Mouse (Mus musculus): ENCODE results near the gene Tmem9b. TPM values are rescaled to one million over a fixed set of nuclear protein-coding genes. Genes with fewer than 3 reads are reported as not detected.

The Tmem9b gene
- polyA plus RNA-seq, 1 experiment from 2014 or later, result 149 TPM

DNA sequence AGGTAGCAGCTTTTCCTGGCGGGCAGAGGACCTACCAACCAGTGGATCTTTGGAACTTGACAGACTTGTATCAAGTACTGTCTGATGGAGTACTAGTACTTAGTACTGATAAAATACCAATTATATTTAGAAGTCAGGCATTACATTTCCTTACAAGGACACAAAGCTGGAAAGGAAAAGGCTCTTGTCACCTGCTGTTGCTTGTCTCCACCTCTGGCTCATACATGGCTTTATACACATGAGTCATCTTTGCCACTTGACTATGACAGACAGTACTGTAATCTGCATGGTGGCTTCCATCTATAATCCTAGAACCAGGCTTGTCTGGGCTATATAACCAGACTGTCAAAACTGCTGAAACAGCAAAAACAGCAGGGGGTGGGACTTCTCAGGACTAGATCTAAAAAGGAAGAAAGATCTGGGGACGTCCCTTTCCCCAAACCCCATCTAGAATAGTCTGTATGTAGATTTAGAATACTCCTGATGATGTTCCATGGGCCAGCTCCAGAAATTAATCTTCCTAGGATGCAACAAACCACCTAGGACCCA lies 39.2 kb downstream of the Tmem9b start:
- Histone ChIP-seq H3K4me1 (replicated peaks; ENCODE audit: control insufficient read depth, insufficient read depth, low read length) (no peaks in the 10 kb centered on the region), H3K27me3 (ENCODE audit: control insufficient read depth, insufficient read depth, low read length) (no peaks in the 10 kb centered on the region), H3K4me3 (replicated peaks; ENCODE audit: low read length) (no peak overlapping the region), H3K9ac (no peak overlapping the region), H3K36me3 (replicated peaks; ENCODE audit: control insufficient read depth, insufficient read depth) (peaks cover 23% of the 10 kb centered on the region), H3K4me2 (replicated peaks) (no peak overlapping the region), H3K27ac (no peak overlapping the region), H3K9me3 (ENCODE audit: control insufficient read depth, low read length) (no peaks in the 10 kb centered on the region)
- ATAC-seq (ENCODE audit: low FRiP score) (no peak), DNase-seq (ENCODE audit: low spot score) (no peak)
- WGBS, result 87% methylated on average over 2 of the region's 2 CpGs

DNA sequence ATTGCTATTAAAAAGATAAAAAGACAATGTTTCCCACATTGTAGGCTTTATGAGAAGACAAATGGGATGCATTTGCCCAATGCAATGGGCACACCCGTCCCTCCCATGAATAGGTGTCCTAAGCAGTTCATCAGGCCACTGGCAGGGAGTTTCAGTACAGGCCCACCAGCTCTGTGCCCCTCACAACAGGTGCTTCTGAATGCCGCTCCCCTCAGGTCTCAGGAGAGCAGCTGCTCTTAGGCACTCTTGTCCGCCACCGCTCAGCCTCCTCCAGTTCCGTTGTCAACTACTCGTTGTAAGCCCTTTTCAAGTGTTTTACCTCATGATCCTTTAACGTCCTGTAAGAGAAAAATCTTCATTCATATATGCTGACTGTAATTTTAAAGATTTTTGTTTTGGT lies 40.5 kb downstream of the Tmem9b start:
- ATAC-seq (ENCODE audit: low FRiP score), result no peak

DNA sequence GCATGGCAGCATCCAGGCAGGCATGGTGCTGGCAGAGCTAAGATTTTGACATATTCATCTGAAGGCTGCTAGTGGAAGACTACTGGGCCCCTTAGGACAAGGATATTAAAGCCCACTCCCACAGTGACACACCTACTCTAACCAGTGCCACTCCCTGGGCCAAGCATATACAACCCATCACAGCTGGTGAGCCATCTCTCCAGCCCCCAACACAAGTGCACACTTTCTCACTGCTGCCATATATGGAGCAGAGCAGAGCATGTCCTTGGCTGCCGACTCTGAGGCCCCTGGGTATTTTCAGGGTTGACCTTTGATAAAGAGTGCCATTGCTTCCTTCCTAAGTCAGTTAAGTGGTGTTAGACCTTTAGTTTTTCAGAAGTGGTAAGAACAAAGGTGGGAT lies 42.6 kb downstream of the Tmem9b start:
- WGBS, result 88% methylated on average over 1 of the region's 1 CpGs

More for the DNA sequence above, 40.5 kb downstream of the Tmem9b start:
- no peaks in the 10 kb centered on the region for H3K9me3 ChIP-seq (ENCODE audit: control insufficient read depth, low read length)
- peaks cover 23% of the 10 kb centered on the region for H3K36me3 ChIP-seq (replicated peaks; ENCODE audit: control insufficient read depth, insufficient read depth)
- no peak for DNase-seq (ENCODE audit: low spot score)
- H3K27ac ChIP-seq, result no peak overlapping the region
- H3K9ac ChIP-seq, result no peak overlapping the region
- no peaks in the 10 kb centered on the region for H3K4me1 ChIP-seq (replicated peaks; ENCODE audit: control insufficient read depth, insufficient read depth, low read length)
- no peaks in the 10 kb centered on the region for H3K27me3 ChIP-seq (ENCODE audit: control insufficient read depth, insufficient read depth, low read length)
- no peak overlapping the region for H3K4me2 ChIP-seq (replicated peaks)
- 90% methylated on average over 7 of the region's 7 CpGs for WGBS
- H3K4me3 ChIP-seq (replicated peaks; ENCODE audit: low read length), result no peak overlapping the region

DNA sequence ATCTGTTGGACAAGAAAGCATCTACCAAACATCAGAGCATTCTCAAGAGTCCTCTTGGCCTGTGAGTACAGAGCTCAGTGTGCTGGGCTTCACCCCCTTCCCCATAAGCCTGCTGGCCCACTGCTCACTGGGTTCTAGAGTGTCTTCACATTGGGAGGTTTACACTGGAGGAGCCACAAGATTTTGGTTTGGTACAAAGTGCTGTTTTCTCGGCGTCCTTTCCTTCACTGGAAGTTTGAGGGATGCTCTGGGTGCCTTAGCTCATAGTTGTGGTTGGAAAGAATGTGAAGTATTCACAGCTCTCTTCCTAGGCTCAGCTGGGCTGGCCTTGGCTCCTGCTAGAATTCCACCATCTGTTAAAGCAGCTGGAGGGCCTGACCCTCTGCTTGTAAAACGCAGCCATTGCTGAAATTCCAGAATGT lies 43.7 kb downstream of the Tmem9b start:
- 76% methylated on average over 3 of the region's 3 CpGs for WGBS
- no peaks in the 10 kb centered on the region for H3K4me1 ChIP-seq (replicated peaks; ENCODE audit: control insufficient read depth, insufficient read depth, low read length)
- no peak for DNase-seq (ENCODE audit: low spot score)

More for the DNA sequence above, 42.6 kb downstream of the Tmem9b start:
- peaks cover 23% of the 10 kb centered on the region for H3K36me3 ChIP-seq (replicated peaks; ENCODE audit: control insufficient read depth, insufficient read depth)
- ATAC-seq (ENCODE audit: low FRiP score), result no peak
- no peak overlapping the region for H3K27ac ChIP-seq
- no peaks in the 10 kb centered on the region for H3K4me1 ChIP-seq (replicated peaks; ENCODE audit: control insufficient read depth, insufficient read depth, low read length)
- no peaks in the 10 kb centered on the region for H3K27me3 ChIP-seq (ENCODE audit: control insufficient read depth, insufficient read depth, low read length)
- DNase-seq (ENCODE audit: low spot score), result no peak
- H3K9me3 ChIP-seq (ENCODE audit: control insufficient read depth, low read length), result no peaks in the 10 kb centered on the region
- H3K9ac ChIP-seq, result no peak overlapping the region
- no peak overlapping the region for H3K4me3 ChIP-seq (replicated peaks; ENCODE audit: low read length)
- no peak overlapping the region for H3K4me2 ChIP-seq (replicated peaks)

DNA sequence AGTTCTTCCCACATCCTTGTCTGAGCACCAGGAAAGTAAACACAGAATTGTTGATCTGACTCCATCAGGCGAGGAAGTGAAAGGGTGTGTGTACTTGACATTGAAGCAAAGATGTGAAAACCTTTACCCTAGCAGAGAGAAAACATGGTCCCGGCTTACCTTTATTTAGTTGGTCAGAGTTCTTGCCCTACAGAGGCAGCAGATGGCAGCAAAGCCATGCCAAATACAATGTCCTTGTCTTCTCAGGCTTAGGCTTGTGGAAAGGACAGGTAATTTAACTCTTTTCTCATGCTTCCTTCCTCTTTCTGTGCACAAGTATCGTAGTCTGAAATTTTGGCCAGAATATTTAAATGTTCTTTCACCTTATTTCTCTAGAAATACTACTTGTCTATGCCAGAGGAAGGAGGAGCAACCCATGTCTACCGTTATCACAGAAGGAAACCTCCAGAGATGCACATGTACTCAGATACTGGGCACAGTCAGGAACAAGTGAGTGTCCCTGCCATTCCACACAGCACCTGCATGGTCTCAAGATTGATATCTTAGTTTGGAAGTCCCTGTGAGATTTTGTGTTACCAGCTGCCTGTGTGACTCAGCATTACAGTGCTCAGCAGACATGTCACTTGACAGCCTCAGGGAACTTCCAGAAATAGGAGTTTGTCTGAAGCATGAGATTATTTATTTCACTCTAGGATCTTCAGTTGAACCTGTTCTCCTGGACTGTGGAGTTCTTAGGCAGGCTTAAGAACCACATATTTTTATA lies 45.5 kb downstream of the Tmem9b start:
- H3K9me3 ChIP-seq (ENCODE audit: control insufficient read depth, low read length), result no peaks in the 10 kb centered on the region
- H3K4me3 ChIP-seq (replicated peaks; ENCODE audit: low read length), result no peak overlapping the region
- no peaks in the 10 kb centered on the region for H3K27me3 ChIP-seq (ENCODE audit: control insufficient read depth, insufficient read depth, low read length)
- H3K4me1 ChIP-seq (replicated peaks; ENCODE audit: control insufficient read depth, insufficient read depth, low read length), result no peaks in the 10 kb centered on the region; the same call in 1 of the 2 replicates
- ATAC-seq (ENCODE audit: low FRiP score), result no peak
- H3K9ac ChIP-seq, result no peak overlapping the region
- DNase-seq (ENCODE audit: low spot score), result peak; percentile 76
- peaks cover 12% of the 10 kb centered on the region for H3K36me3 ChIP-seq (replicated peaks; ENCODE audit: control insufficient read depth, insufficient read depth)
- H3K4me2 ChIP-seq (replicated peaks), result no peak overlapping the region
- whole genome bisulfite sequencing, result 53% methylated on average over 4 of the region's 4 CpGs
- H3K27ac ChIP-seq, result no peak overlapping the region

More for the DNA sequence above, 43.7 kb downstream of the Tmem9b start:
- Histone ChIP-seq H3K9me3 (ENCODE audit: control insufficient read depth, low read length) (no peaks in the 10 kb centered on the region), H3K27me3 (ENCODE audit: control insufficient read depth, insufficient read depth, low read length) (no peaks in the 10 kb centered on the region), H3K4me2 (replicated peaks) (no peak overlapping the region), H3K36me3 (replicated peaks; ENCODE audit: control insufficient read depth, insufficient read depth) (peaks cover 23% of the 10 kb centered on the region), H3K4me3 (replicated peaks; ENCODE audit: low read length) (no peak overlapping the region), H3K9ac (no peak overlapping the region), H3K27ac (no peak overlapping the region)
- no peak for ATAC-seq (ENCODE audit: low FRiP score)

DNA sequence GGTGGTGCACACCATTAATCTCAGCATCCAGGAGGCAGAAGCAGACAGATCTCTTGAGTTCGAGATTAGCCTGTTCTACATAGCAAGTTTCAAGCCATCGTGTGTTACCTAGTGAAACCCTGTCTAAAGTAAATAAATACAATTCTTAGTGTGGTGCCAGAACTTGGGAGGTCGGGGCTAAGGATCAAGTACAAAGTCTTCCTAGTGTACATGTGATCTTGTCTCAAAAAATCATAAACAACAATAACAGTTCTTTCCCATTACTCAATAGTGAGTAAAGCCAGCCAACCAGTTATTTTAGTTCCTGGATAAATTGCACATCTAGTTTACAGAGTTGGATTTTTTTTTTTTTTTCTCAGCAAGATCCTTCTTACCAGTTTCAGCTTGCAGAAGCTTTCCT lies 48.2 kb downstream of the Tmem9b start:
- Histone ChIP-seq H3K27ac (no peak overlapping the region), H3K9me3 (ENCODE audit: control insufficient read depth, low read length) (no peaks in the 10 kb centered on the region), H3K4me3 (replicated peaks; ENCODE audit: low read length) (peak overlapping the region; percentile 59), H3K9ac (no peak overlapping the region), H3K4me1 (replicated peaks; ENCODE audit: control insufficient read depth, insufficient read depth, low read length) (no peaks in the 10 kb centered on the region; the same call in 1 of the 2 replicates), H3K4me2 (replicated peaks) (peak overlapping the region; percentile 74), H3K27me3 (ENCODE audit: control insufficient read depth, insufficient read depth, low read length) (no peaks in the 10 kb centered on the region), H3K36me3 (replicated peaks; ENCODE audit: control insufficient read depth, insufficient read depth) (peaks cover 7% of the 10 kb centered on the region)
- 74% methylated on average over 3 of the region's 3 CpGs for WGBS
- DNase-seq (ENCODE audit: low spot score) (no peak), ATAC-seq (ENCODE audit: low FRiP score) (no peak)

DNA sequence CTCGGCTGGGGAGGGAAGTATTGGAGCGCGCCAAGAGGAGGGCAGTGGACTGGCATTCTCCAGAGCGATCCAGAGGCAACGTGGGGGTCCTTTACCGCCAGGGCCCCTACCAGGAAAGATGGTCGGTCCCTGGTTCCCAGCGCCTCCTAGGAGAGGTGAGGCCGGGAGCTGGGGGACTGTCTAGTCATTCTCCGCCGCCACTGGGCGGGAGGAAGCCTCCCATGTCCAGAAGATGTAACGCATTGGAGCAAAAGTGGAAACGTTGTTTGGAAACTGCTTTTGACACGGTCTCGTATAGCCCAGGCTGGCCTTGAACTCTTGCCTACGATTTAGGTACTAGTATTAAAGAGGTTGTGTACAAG lies 48.7 kb downstream of the Tmem9b start:
- no peak for DNase-seq (ENCODE audit: low spot score)
- Histone ChIP-seq H3K27me3 (ENCODE audit: control insufficient read depth, insufficient read depth, low read length) (no peaks in the 10 kb centered on the region), H3K4me2 (replicated peaks) (peak overlapping the region; percentile 74), H3K36me3 (replicated peaks; ENCODE audit: control insufficient read depth, insufficient read depth) (peaks cover 3% of the 10 kb centered on the region), H3K4me1 (replicated peaks; ENCODE audit: control insufficient read depth, insufficient read depth, low read length) (no peaks in the 10 kb centered on the region; the same call in 1 of the 2 replicates), H3K27ac (peak overlapping the region; percentile 55), H3K4me3 (replicated peaks; ENCODE audit: low read length) (peak overlapping the region; percentile 59), H3K9ac (peak overlapping the region; percentile 63), H3K9me3 (ENCODE audit: control insufficient read depth, low read length) (no peaks in the 10 kb centered on the region)
- ATAC-seq (ENCODE audit: low FRiP score), result no peak; the same call in 1 of the 2 replicates
- WGBS, result 1% methylated on average over 16 of the region's 17 CpGs

DNA sequence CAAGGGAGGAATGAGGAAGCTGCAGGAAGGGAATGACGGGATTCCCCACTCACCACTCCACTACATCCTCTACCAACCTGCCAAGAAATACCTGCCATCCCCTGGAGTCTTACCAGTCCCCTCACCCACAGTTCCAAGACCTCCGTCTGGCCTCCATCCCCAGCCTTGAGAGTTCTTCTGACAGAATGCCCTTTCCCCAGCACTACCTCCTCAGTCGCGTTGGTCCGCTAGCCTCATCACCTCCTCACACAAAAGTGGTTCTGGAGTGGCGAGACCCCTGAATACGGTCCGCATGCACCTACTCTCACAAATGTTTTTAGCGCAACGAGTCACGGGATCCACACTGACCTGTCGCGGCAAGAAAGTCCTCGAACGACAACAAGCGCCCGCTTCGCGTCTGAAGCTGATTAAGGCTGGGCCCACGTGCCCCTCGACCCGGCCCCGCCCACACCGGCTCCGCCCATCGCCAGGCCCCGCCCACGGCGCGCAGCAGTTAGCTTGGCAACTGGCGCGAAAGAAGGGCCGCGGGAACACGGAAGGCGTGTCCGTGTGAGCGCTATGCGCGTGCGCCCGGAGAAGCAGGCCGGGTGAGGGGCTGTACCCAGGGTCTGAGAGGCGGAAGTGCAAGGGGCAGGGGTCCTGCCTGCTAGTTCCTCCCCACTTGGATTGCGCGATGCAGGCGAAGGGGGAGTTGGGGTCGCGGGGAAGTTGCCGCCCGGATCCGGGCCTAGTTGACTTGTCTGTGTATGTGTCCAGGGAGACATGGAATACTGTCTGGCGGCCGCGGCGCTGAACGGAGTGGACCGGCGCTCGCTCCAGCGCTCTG lies 49.3 kb downstream of the Tmem9b start, which contains the start of the genes St5 and Akip1:
Gene St5, minus strand, starts transcription at position 416 of the 826 bp plus-strand sequence.
Gene Akip1, plus strand, starts transcription at position 501 of the 826 bp plus-strand sequence.
- no peaks in the 10 kb centered on the region for H3K36me3 ChIP-seq (replicated peaks; ENCODE audit: control insufficient read depth, insufficient read depth)
- under 1% methylated on average over 60 of the region's 61 CpGs for WGBS
- H3K27me3 ChIP-seq (ENCODE audit: control insufficient read depth, insufficient read depth, low read length), result no peaks in the 10 kb centered on the region
- peak; percentile 96 for ATAC-seq (ENCODE audit: low FRiP score)
- H3K4me3 ChIP-seq (replicated peaks; ENCODE audit: low read length), result peak within 1 kb of the TSS; percentile 59
- no peaks in the 10 kb centered on the region for H3K9me3 ChIP-seq (ENCODE audit: control insufficient read depth, low read length)
- peak; percentile 92 for DNase-seq (ENCODE audit: low spot score)
- peak within 1 kb of the TSS; percentile 55 for H3K27ac ChIP-seq
- peak within 1 kb of the TSS; percentile 63 for H3K9ac ChIP-seq
- no peaks in the 10 kb centered on the region; the same call in 1 of the 2 replicates for H3K4me1 ChIP-seq (replicated peaks; ENCODE audit: control insufficient read depth, insufficient read depth, low read length)
- H3K4me2 ChIP-seq (replicated peaks), result peak within 1 kb of the TSS; percentile 74

DNA sequence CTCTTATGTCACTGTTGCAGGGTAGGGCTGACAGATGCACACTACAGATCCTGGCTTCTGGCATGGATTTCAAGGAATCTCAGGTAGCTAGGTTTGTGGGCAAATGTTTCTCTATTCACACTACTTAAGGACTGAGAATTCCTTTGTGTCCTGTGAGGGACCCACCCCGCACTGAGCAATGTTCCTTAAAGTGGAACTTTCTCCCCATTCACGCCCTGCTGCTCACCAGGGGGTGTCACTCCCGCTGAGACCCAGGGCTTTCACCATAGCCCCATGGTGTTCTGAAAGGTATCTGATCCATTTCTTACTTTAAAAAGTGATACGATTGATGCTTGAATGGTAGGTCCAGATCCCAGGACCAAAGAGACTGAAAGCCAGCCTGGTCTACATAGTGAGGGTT lies 50.0 kb downstream of the Tmem9b start:
- H3K4me2 ChIP-seq (replicated peaks), result peak overlapping the region; percentile 74
- no peaks in the 10 kb centered on the region for H3K27me3 ChIP-seq (ENCODE audit: control insufficient read depth, insufficient read depth, low read length)
- H3K9me3 ChIP-seq (ENCODE audit: control insufficient read depth, low read length), result no peaks in the 10 kb centered on the region
- H3K36me3 ChIP-seq (replicated peaks; ENCODE audit: control insufficient read depth, insufficient read depth), result no peaks in the 10 kb centered on the region
- H3K4me3 ChIP-seq (replicated peaks; ENCODE audit: low read length), result peak overlapping the region; percentile 59
- H3K27ac ChIP-seq, result no peak overlapping the region
- 35% methylated on average over 4 of the region's 4 CpGs for WGBS
- peak; percentile 1; the same call in 1 of the 2 replicates for ATAC-seq (ENCODE audit: low FRiP score)
- DNase-seq (ENCODE audit: low spot score), result no peak
- H3K4me1 ChIP-seq (replicated peaks; ENCODE audit: control insufficient read depth, insufficient read depth, low read length), result no peaks in the 10 kb centered on the region; the same call in 1 of the 2 replicates
- H3K9ac ChIP-seq, result no peak overlapping the region

Data from hindbrain, embryonic 14.5 days (tissue).